Mouse (Mus musculus): ENCODE results near the gene Cited4. TPM values are rescaled to one million over a fixed set of nuclear protein-coding genes. Genes with fewer than 3 reads are reported as not detected.

Cited4 gene
- polyA plus RNA-seq, 1 experiment from 2014 or later: 47.3 TPM

- H3K36me3 ChIP-seq: no peaks in the 10 kb centered on the region
- H3K27me3 ChIP-seq (ENCODE audit: insufficient read depth, poor library complexity, severe bottlenecking): peaks cover 5% of the 10 kb centered on the region; the same call in 1 of the 2 replicates
- H3K27ac ChIP-seq: no peak overlapping the region
- DNase-seq (ENCODE audit: low spot score): no peak
- no peaks in the 10 kb centered on the region for H3K9me3 ChIP-seq
- WGBS: 48% methylated on average over 9 of the region's 9 CpGs
- no peak overlapping the region for H3K4me3 ChIP-seq
- peaks cover 3% of the 10 kb centered on the region; the same call in 1 of the 2 replicates for H3K4me1 ChIP-seq
Observed at GRCm38 (mm10) chr4:120683278-120683997, 17.1 kb downstream of the Cited4 start.

GRCm38 (mm10) chr4:120687282-120687681, 20.9 kb downstream of the Cited4 start:
- Histone ChIP-seq H3K9me3 (no peaks in the 10 kb centered on the region), H3K36me3 (no peaks in the 10 kb centered on the region), H3K4me1 (peaks cover 2% of the 10 kb centered on the region; the same call in 1 of the 2 replicates), H3K27me3 (ENCODE audit: insufficient read depth, poor library complexity, severe bottlenecking) (peaks cover 5% of the 10 kb centered on the region; the same call in 1 of the 2 replicates), H3K27ac (no peak overlapping the region), H3K4me3 (no peak overlapping the region)
- no peak for DNase-seq (ENCODE audit: low spot score)
- 59% methylated on average over 6 of the region's 6 CpGs for WGBS

GRCm38 (mm10) chr4:120689317-120689716, 22.9 kb downstream of the Cited4 start:
- DNase-seq (ENCODE audit: low spot score): no peak
- Histone ChIP-seq H3K36me3 (no peaks in the 10 kb centered on the region), H3K4me3 (no peak overlapping the region), H3K4me1 (no peaks in the 10 kb centered on the region), H3K9me3 (no peaks in the 10 kb centered on the region), H3K27me3 (ENCODE audit: insufficient read depth, poor library complexity, severe bottlenecking) (peaks cover 14% of the 10 kb centered on the region; the same call in 1 of the 2 replicates), H3K27ac (no peak overlapping the region)
- 68% methylated on average over 6 of the region's 6 CpGs for WGBS

- Histone ChIP-seq H3K27me3 (ENCODE audit: insufficient read depth, poor library complexity, severe bottlenecking) (peaks cover 48% of the 10 kb centered on the region), H3K9me3 (no peaks in the 10 kb centered on the region), H3K4me3 (no peak overlapping the region), H3K36me3 (no peaks in the 10 kb centered on the region), H3K27ac (no peak overlapping the region), H3K4me1 (peaks cover 3% of the 10 kb centered on the region)
- WGBS: 34% methylated on average over 10 of the region's 10 CpGs
- no peak for DNase-seq (ENCODE audit: low spot score)
Observed at GRCm38 (mm10) chr4:120692717-120693116, 26.3 kb downstream of the Cited4 start.

GRCm38 (mm10) chr4:120697353-120697752, 31.0 kb downstream of the Cited4 start:
- Histone ChIP-seq H3K27me3 (ENCODE audit: insufficient read depth, poor library complexity, severe bottlenecking) (peaks cover 92% of the 10 kb centered on the region), H3K4me1 (peaks cover 17% of the 10 kb centered on the region), H3K27ac (no peak overlapping the region), H3K4me3 (no peak overlapping the region), H3K9me3 (no peaks in the 10 kb centered on the region), H3K36me3 (no peaks in the 10 kb centered on the region)
- WGBS: 87% methylated on average over 8 of the region's 8 CpGs
- no peak for DNase-seq (ENCODE audit: low spot score)

- Histone ChIP-seq H3K4me1 (peaks cover 17% of the 10 kb centered on the region), H3K4me3 (peak overlapping the region; percentile 41), H3K9me3 (no peaks in the 10 kb centered on the region), H3K27me3 (ENCODE audit: insufficient read depth, poor library complexity, severe bottlenecking) (peaks cover 96% of the 10 kb centered on the region), H3K36me3 (no peaks in the 10 kb centered on the region), H3K27ac (no peak overlapping the region)
- no peak for DNase-seq (ENCODE audit: low spot score)
- WGBS: 9% methylated on average over 35 of the region's 35 CpGs
Observed at GRCm38 (mm10) chr4:120697799-120698484, 31.6 kb downstream of the Cited4 start.

GRCm38 (mm10) chr4:120701180-120701579, 34.8 kb downstream of the Cited4 start:
- H3K4me3 ChIP-seq: no peak overlapping the region
- no peaks in the 10 kb centered on the region for H3K36me3 ChIP-seq
- no peak for DNase-seq (ENCODE audit: low spot score)
- peaks cover 88% of the 10 kb centered on the region for H3K27me3 ChIP-seq (ENCODE audit: insufficient read depth, poor library complexity, severe bottlenecking)
- H3K4me1 ChIP-seq: peaks cover 32% of the 10 kb centered on the region
- H3K27ac ChIP-seq: no peak overlapping the region
- H3K9me3 ChIP-seq: no peaks in the 10 kb centered on the region
- 81% methylated on average over 3 of the region's 3 CpGs for WGBS

- Histone ChIP-seq H3K36me3 (no peaks in the 10 kb centered on the region), H3K9me3 (no peaks in the 10 kb centered on the region), H3K27me3 (ENCODE audit: insufficient read depth, poor library complexity, severe bottlenecking) (peaks cover 88% of the 10 kb centered on the region), H3K4me3 (no peak overlapping the region), H3K4me1 (peaks cover 32% of the 10 kb centered on the region), H3K27ac (no peak overlapping the region)
- DNase-seq (ENCODE audit: low spot score): no peak
- WGBS: 87% methylated on average over 8 of the region's 8 CpGs
Observed at GRCm38 (mm10) chr4:120702056-120702455, 35.7 kb downstream of the Cited4 start.

GRCm38 (mm10) chr4:120702511-120702910, 36.1 kb downstream of the Cited4 start:
- peaks cover 31% of the 10 kb centered on the region for H3K4me1 ChIP-seq
- no peak for DNase-seq (ENCODE audit: low spot score)
- H3K4me3 ChIP-seq: no peak overlapping the region
- H3K27me3 ChIP-seq (ENCODE audit: insufficient read depth, poor library complexity, severe bottlenecking): peaks cover 87% of the 10 kb centered on the region
- WGBS: 89% methylated on average over 2 of the region's 2 CpGs
- H3K9me3 ChIP-seq: no peaks in the 10 kb centered on the region
- no peak overlapping the region for H3K27ac ChIP-seq
- no peaks in the 10 kb centered on the region for H3K36me3 ChIP-seq

- DNase-seq (ENCODE audit: low spot score): no peak
- Histone ChIP-seq H3K27me3 (ENCODE audit: insufficient read depth, poor library complexity, severe bottlenecking) (peaks cover 99% of the 10 kb centered on the region), H3K36me3 (no peaks in the 10 kb centered on the region), H3K9me3 (no peaks in the 10 kb centered on the region), H3K4me3 (no peak overlapping the region), H3K27ac (0 out of 2 replicates have a peak overlapping the region, but pooled peaks have one; percentile 47), H3K4me1 (peaks cover 22% of the 10 kb centered on the region)
- WGBS: 83% methylated on average over 12 of the region's 12 CpGs
Observed at GRCm38 (mm10) chr4:120712236-120712635, 45.9 kb downstream of the Cited4 start.

- WGBS: 92% methylated on average over 6 of the region's 6 CpGs
- no peaks in the 10 kb centered on the region for H3K9me3 ChIP-seq
- H3K27me3 ChIP-seq (ENCODE audit: insufficient read depth, poor library complexity, severe bottlenecking): peaks cover 100% of the 10 kb centered on the region
Observed at GRCm38 (mm10) chr4:120713021-120713420, 46.6 kb downstream of the Cited4 start.

GRCm38 (mm10) chr4:120713856-120714497, 47.6 kb downstream of the Cited4 start:
- H3K27me3 ChIP-seq (ENCODE audit: insufficient read depth, poor library complexity, severe bottlenecking): peaks cover 100% of the 10 kb centered on the region
- H3K27ac ChIP-seq: no peak overlapping the region

More at GRCm38 (mm10) chr4:120713021-120713420, 46.6 kb downstream of the Cited4 start:
- no peak for DNase-seq (ENCODE audit: low spot score)
- Histone ChIP-seq H3K27ac (no peak overlapping the region), H3K36me3 (no peaks in the 10 kb centered on the region), H3K4me1 (peaks cover 22% of the 10 kb centered on the region), H3K4me3 (no peak overlapping the region)

GRCm38 (mm10) chr4:120716141-120716571, 49.8 kb downstream of the Cited4 start:
- peak overlapping the region; percentile 17 for H3K27ac ChIP-seq
- H3K36me3 ChIP-seq: no peaks in the 10 kb centered on the region
- WGBS: under 1% methylated on average over 12 of the region's 12 CpGs
- peak; percentile 91 for DNase-seq (ENCODE audit: low spot score)
- H3K9me3 ChIP-seq: no peaks in the 10 kb centered on the region
- H3K27me3 ChIP-seq (ENCODE audit: insufficient read depth, poor library complexity, severe bottlenecking): peaks cover 81% of the 10 kb centered on the region
- H3K4me3 ChIP-seq: peak overlapping the region; percentile 56
- peaks cover 27% of the 10 kb centered on the region for H3K4me1 ChIP-seq

More at GRCm38 (mm10) chr4:120713856-120714497, 47.6 kb downstream of the Cited4 start:
- no peak overlapping the region for H3K4me3 ChIP-seq
- no peaks in the 10 kb centered on the region for H3K9me3 ChIP-seq
- DNase-seq (ENCODE audit: low spot score): peak; percentile 83
- 72% methylated on average over 6 of the region's 6 CpGs for WGBS
- peaks cover 23% of the 10 kb centered on the region for H3K4me1 ChIP-seq
- no peaks in the 10 kb centered on the region for H3K36me3 ChIP-seq
